ENCODE assay signal across 8 mouse cellular contexts in the genomic region with DNA sequence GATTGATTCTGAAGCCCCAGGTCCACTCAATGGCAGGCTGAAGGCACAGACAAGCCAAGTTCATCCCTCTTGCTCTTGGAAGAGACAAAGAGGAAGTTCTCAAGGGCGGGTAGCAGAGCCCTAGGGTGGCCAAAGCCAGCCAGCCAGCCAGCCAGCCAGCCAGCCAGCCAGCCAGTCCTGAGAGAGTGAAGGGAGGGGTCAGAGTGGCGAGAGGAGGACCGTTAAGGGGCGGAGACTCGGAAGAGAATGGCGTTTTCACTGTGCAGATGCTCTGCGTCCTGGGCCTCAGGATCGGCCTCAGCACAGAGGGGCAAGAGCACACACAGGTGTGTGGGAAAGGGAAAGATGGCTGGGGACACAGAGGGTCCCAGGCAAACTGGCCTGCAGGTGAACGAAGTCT. TPM values are rescaled to one million over a fixed set of nuclear protein-coding genes. Genes with fewer than 3 reads are reported as not detected.
DNase-seq lines count a peak whose midpoint lies in the region; ATAC-seq and TF ChIP-seq lines count a peak whose summit lies in the region.

No protein-coding gene starts in this region.

- H3K4me1 ChIP-seq in forebrain, embryonic 11.5 days (replicated peaks; ENCODE audit: control insufficient read depth, insufficient read depth, low read length), result peaks cover 18% of the 10 kb centered on the region; the same call in 1 of the 2 replicates
- peaks cover 53% of the 10 kb centered on the region for H3K4me1 ChIP-seq in limb, embryonic 12.5 days (replicated peaks)
- peaks cover 42% of the 10 kb centered on the region for H3K4me1 ChIP-seq in midbrain, embryonic 10.5 days

- 5% methylated on average over 9 of the region's 9 CpGs for WGBS in forebrain, embryonic 11.5 days
- 2% methylated on average over 9 of the region's 9 CpGs for WGBS in limb, embryonic 12.5 days
- 10% methylated on average over 9 of the region's 9 CpGs for WGBS in midbrain, embryonic 10.5 days

- peak overlapping the region; percentile 70 for H3K4me2 ChIP-seq in forebrain, embryonic 11.5 days (ENCODE audit: low read depth, low read length, severe bottlenecking)
- H3K4me2 ChIP-seq in limb, embryonic 12.5 days, result peak overlapping the region; percentile 64

- H3K9me3 ChIP-seq in forebrain, embryonic 11.5 days (ENCODE audit: control insufficient read depth, low read length), result no peaks in the 10 kb centered on the region
- H3K9me3 ChIP-seq in limb, embryonic 12.5 days, result no peaks in the 10 kb centered on the region
- 0 out of 2 replicates have a peak, but pooled peaks cover 5% of the 10 kb centered on the region for H3K9me3 ChIP-seq in midbrain, embryonic 10.5 days (replicated peaks)

- ATAC-seq in forebrain, embryonic 11.5 days (replicated peaks; ENCODE audit: low FRiP score), result peak; percentile 48
- no peak for ATAC-seq in limb, embryonic 12.5 days (ENCODE audit: insufficient number of reproducible peaks, insufficient read depth, low FRiP score, low TSS enrichment, low read depth)

- no peak for TF ChIP-seq CTCF in brain, embryonic 14.5 days (IDR thresholded peaks at IDR 0.05; ENCODE audit: borderline replicate concordance, extremely low read depth, insufficient read depth, insufficient read length)

- H3K27me3 ChIP-seq in forebrain, embryonic 11.5 days (ENCODE audit: control insufficient read depth, insufficient read depth, low read length), result no peaks in the 10 kb centered on the region
- H3K27me3 ChIP-seq in limb, embryonic 12.5 days, result no peaks in the 10 kb centered on the region
- H3K27me3 ChIP-seq in midbrain, embryonic 10.5 days (ENCODE audit: low read depth, poor library complexity, severe bottlenecking), result no peaks in the 10 kb centered on the region
- no peaks in the 10 kb centered on the region for H3K27me3 ChIP-seq in splenic B cell, adult 2 months (ENCODE audit: control insufficient read depth, insufficient read depth, low read length, poor library complexity, severe bottlenecking)

- peak overlapping the region; percentile 89 for H3K4me3 ChIP-seq in forebrain, embryonic 11.5 days (ENCODE audit: low read depth, low read length)
- H3K4me3 ChIP-seq in limb, embryonic 12.5 days (replicated peaks), result peak overlapping the region; percentile 79
- peak overlapping the region; percentile 70 for H3K4me3 ChIP-seq in midbrain, embryonic 10.5 days

- H3K9ac ChIP-seq in forebrain, embryonic 11.5 days (ENCODE audit: low read length), result peak overlapping the region; percentile 94
- peak overlapping the region; percentile 92 for H3K9ac ChIP-seq in limb, embryonic 12.5 days (replicated peaks)

- H3K36me3 ChIP-seq in forebrain, embryonic 11.5 days (ENCODE audit: control insufficient read depth, insufficient read depth, low read length), result peaks cover 2% of the 10 kb centered on the region; the same call in 1 of the 2 replicates
- peaks cover 26% of the 10 kb centered on the region for H3K36me3 ChIP-seq in limb, embryonic 12.5 days
- peaks cover 39% of the 10 kb centered on the region for H3K36me3 ChIP-seq in midbrain, embryonic 10.5 days
- H3K36me3 ChIP-seq in splenic B cell, adult 2 months (ENCODE audit: control insufficient read depth, insufficient read depth, low read length, poor library complexity, severe bottlenecking), result no peaks in the 10 kb centered on the region; the same call in 1 of the 2 replicates

- peak overlapping the region; percentile 89 for H3K27ac ChIP-seq in forebrain, embryonic 11.5 days (ENCODE audit: low read depth, low read length)
- peak overlapping the region; percentile 95 for H3K27ac ChIP-seq in limb, embryonic 12.5 days
- H3K27ac ChIP-seq in midbrain, embryonic 10.5 days (replicated peaks), result peak overlapping the region; percentile 97

- DNase-seq in adrenal gland, adult 2 months, result peak; percentile 83
- DNase-seq in adrenal gland, adult 18-20 months (ENCODE audit: low spot score in 2 of 2), result no peak
- DNase-seq in brain, embryonic 14.5 days (ENCODE audit: low read depth), result peak; percentile 86
- DNase-seq in forebrain, embryonic 11.5 days (ENCODE audit: low spot score), result peak; percentile 78
- peak; percentile 64 for DNase-seq in heart, postnatal 4 days
- peak; percentile 66 for DNase-seq in midbrain, embryonic 10.5 days (ENCODE audit: low spot score)
- peak; percentile 79 for DNase-seq in splenic B cell, adult 2 months (ENCODE audit: low read depth, low spot score)

- TF ChIP-seq POLR2A in brain, embryonic 14.5 days (IDR thresholded peaks at IDR 0.05; ENCODE audit: borderline replicate concordance, extremely low read depth, insufficient read depth, insufficient read length, poor library complexity, severe bottlenecking), result peak; percentile 28; the same call in 1 of the 2 replicates

RNA-seq across cellular contexts. Expression of gene Gramd1a, which starts 6.9 kb away (rescaled TPM):
- 10 to 100 TPM; 38.5 to 50.1 TPM for total RNA-seq in adrenal gland, adult 2 months (2021)
- 208 and 246 TPM in 2 replicates for polyA plus RNA-seq in adrenal gland, adult 2 months (2012; rRNA removed)
- 10 to 100 TPM; 41.9 to 51.7 TPM for total RNA-seq in adrenal gland, adult 18-20 months (2021)
- 404 and 573 TPM in 2 replicates for polyA plus RNA-seq in brain, embryonic 14.5 days (2012; rRNA removed)
- polyA plus RNA-seq in forebrain, embryonic 11.5 days (2014; fragmentation: Nextera tagmentation; extraction: Ambion mirVana), result 133 and 135 TPM in 2 replicates
- 10 to 100 TPM; 32.9 to 36.0 TPM for total RNA-seq in heart, postnatal 4 days (2021)
- polyA plus RNA-seq in limb, embryonic 12.5 days (2016; fragmentation: Nextera tagmentation; extraction: Ambion mirVana), result 95.1 and 104 TPM in 2 replicates
- polyA plus RNA-seq in midbrain, embryonic 10.5 days (2016; fragmentation: Nextera tagmentation; extraction: Ambion mirVana), result 90.0 and 120 TPM in 2 replicates

RNA-seq across cellular contexts. Expression of gene Scn1b, which starts 22.0 kb away (rescaled TPM):
- 10 to 100 TPM; 10.8 to 27.8 TPM for total RNA-seq in adrenal gland, adult 2 months (2021)
- polyA plus RNA-seq in adrenal gland, adult 2 months (2012; rRNA removed), result 30.5 and 61.1 TPM in 2 replicates
- total RNA-seq in adrenal gland, adult 18-20 months (2021), result 10 to 100 TPM; 13.5 to 24.9 TPM
- polyA plus RNA-seq in brain, embryonic 14.5 days (2012; rRNA removed), result 11.2 and 12.9 TPM in 2 replicates
- 0.84 and 1.2 TPM in 2 replicates for polyA plus RNA-seq in forebrain, embryonic 11.5 days (2014; fragmentation: Nextera tagmentation; extraction: Ambion mirVana)
- total RNA-seq in heart, postnatal 4 days (2021), result 10 to 100 TPM in 1 of 2 experiments, 1 to 10 TPM in 1; 8.2 to 10.4 TPM
- 1.4 and 2.0 TPM in 2 replicates for polyA plus RNA-seq in limb, embryonic 12.5 days (2016; fragmentation: Nextera tagmentation; extraction: Ambion mirVana)
- polyA plus RNA-seq in midbrain, embryonic 10.5 days (2016; fragmentation: Nextera tagmentation; extraction: Ambion mirVana), result 0.55 and 0.80 TPM in 2 replicates

RNA-seq across cellular contexts. Expression of gene Hpn, which starts 33.7 kb away (rescaled TPM):
- total RNA-seq in adrenal gland, adult 2 months (2021), result 1 to 10 TPM; 1.3 to 2.6 TPM
- 1.2 and 2.4 TPM in 2 replicates for polyA plus RNA-seq in adrenal gland, adult 2 months (2012; rRNA removed)
- 1 to 10 TPM; 1.2 to 1.4 TPM for total RNA-seq in adrenal gland, adult 18-20 months (2021)
- polyA plus RNA-seq in brain, embryonic 14.5 days (2012; rRNA removed), result 0.62 and 1.00 TPM in 2 replicates
- 0.29 and 0.39 TPM in 2 replicates for polyA plus RNA-seq in forebrain, embryonic 11.5 days (2014; fragmentation: Nextera tagmentation; extraction: Ambion mirVana)
- 1 to 10 TPM; 2.2 to 2.6 TPM for total RNA-seq in heart, postnatal 4 days (2021)
- polyA plus RNA-seq in limb, embryonic 12.5 days (2016; fragmentation: Nextera tagmentation; extraction: Ambion mirVana), result 2.4 and 3.6 TPM in 2 replicates
- polyA plus RNA-seq in midbrain, embryonic 10.5 days (2016; fragmentation: Nextera tagmentation; extraction: Ambion mirVana), result 1.00 and 1.5 TPM in 2 replicates

Comparison
In these comparisons a context has a peak if more than half of its experiments do, and no peak if none do; other contexts are left out.
1. DNase-seq: peak in adrenal gland, adult 2 months (single experiment), brain, embryonic 14.5 days (single experiment), forebrain, embryonic 11.5 days (single experiment), heart, postnatal 4 days (single experiment), midbrain, embryonic 10.5 days (single experiment) and splenic B cell, adult 2 months (single experiment); none in adrenal gland, adult 18-20 months (0 of 2).
2. Peak in every context shown above with its lines, with median percentiles within 50 percentile points of each other: H3K27ac ChIP-seq and H3K4me3 ChIP-seq.